Mouse (Mus musculus) limb, embryonic 14.5 days (tissue): ENCODE data around the gene Vps45. TPM values are rescaled to one million over a fixed set of nuclear protein-coding genes. Genes with fewer than 3 reads are reported as not detected.
A peak's percentile ranks its signal among the peaks of the same experiment; 100 is the strongest.

Experiments
- ATAC-seq: fragments of 200-750 bp; cut with Nextera tagmentation; 2 replicates; pipeline ENCODE4 v1.8.0; 2017; ENCODE audit warnings: low read depth, moderate number of reproducible peaks, moderate TSS enrichment; ENCODE audit not compliant: low FRiP score
- DNase-seq: peaks from one replicate; pipeline ENCODE4 v3.0.0-alpha.2; 2015; ENCODE audit warnings: low spot score
- H3K27ac ChIP-seq: fragments of 300-500 bp; sonication (generic); replicated peaks from 2 replicates; pipeline ENCODE4 v1.5.1; 2014; ENCODE audit warnings: low read depth, mild to moderate bottlenecking, low read length, moderate library complexity, mixed read lengths
- H3K27me3 ChIP-seq: fragments of 300-500 bp; sonication (generic); 2 replicates; pipeline ENCODE4 v1.6.1; 2014; ENCODE audit warnings: low read length, mixed read lengths; ENCODE audit not compliant: control insufficient read depth, insufficient read depth
- H3K36me3 ChIP-seq: fragments of 300-500 bp; sonication (generic); 2 replicates; pipeline ENCODE4 v1.6.1; 2014; ENCODE audit warnings: mild to moderate bottlenecking, low read length, moderate library complexity, mixed read lengths; ENCODE audit not compliant: control insufficient read depth, insufficient read depth
- H3K4me1 ChIP-seq: fragments of 300-500 bp; sonication (generic); 2 replicates; pipeline ENCODE4 v1.6.1; 2014; ENCODE audit warnings: antibody characterized with exemption, low read length, mixed read lengths; ENCODE audit not compliant: control insufficient read depth, insufficient read depth
- H3K4me2 ChIP-seq: fragments of 300-500 bp; sonication (generic); replicated peaks from 2 replicates; pipeline ENCODE4 v1.6.1; 2014; ENCODE audit warnings: low read depth, mild to moderate bottlenecking, low read length, moderate library complexity; ENCODE audit not compliant: severe bottlenecking
- H3K4me3 ChIP-seq: fragments of 300-500 bp; sonication (generic); replicated peaks from 2 replicates; pipeline ENCODE4 v1.5.1; 2014; ENCODE audit warnings: low read length
- H3K9ac ChIP-seq: fragments of 300-500 bp; sonication (generic); 2 replicates; pipeline ENCODE4 v1.6.1; 2014; ENCODE audit warnings: mild to moderate bottlenecking, low read depth, low read length, moderate library complexity; ENCODE audit not compliant: severe bottlenecking
- H3K9me3 ChIP-seq: fragments of 300-500 bp; sonication (generic); 2 replicates; pipeline ENCODE4 v1.6.1; 2016; ENCODE audit warnings: low read length; ENCODE audit not compliant: control insufficient read depth
- POLR2A ChIP-seq: fragments of 200-500 bp; IDR thresholded peaks from 2 replicates; pipeline ENCODE4 v1.8.0; 2012; ENCODE audit warnings: inconsistent platforms, mild to moderate bottlenecking, moderate library complexity, borderline replicate concordance; ENCODE audit not compliant: insufficient read depth, insufficient read length; ENCODE audit errors: extremely low read depth
- WGBS: fragments of 180-500 bp; shearing (Covaris S2); extraction: QIAGEN DNeasy Blood & Tissue Kit; methylation state at CpG from one replicate; pipeline ENCODE4 v1.1.7; 2014; 5-methylcytosine and 5-hydroxymethylcytosine counted together
- polyA plus RNA-seq, 2 experiments: library from polyadenylated mRNA; depleted of rRNA in 1 of 2; stranded (reverse) in 1 of 2; unstranded in 1 of 2; fragments of >200 nt; fragmentation: Nextera tagmentation in 1 of 2; extraction: Ambion mirVana in 1 of 2; gene quantifications; 2 replicates each; pipeline versions ENCODE4 v1.2.1 to v1.2.3; 2012 to 2014

Vps45 gene
- polyA plus RNA-seq, 2 experiments = 16.5 to 27.0 TPM

GRCm38 (mm10) chr3:96066741-96067140 lies 8.5 kb upstream of the Vps45 start:
- ATAC-seq (no peak), DNase-seq (no peak)
- no peaks in the 10 kb centered on the region for H3K4me1 ChIP-seq
- no peak for TF ChIP-seq POLR2A
- no peaks in the 10 kb centered on the region for H3K36me3 ChIP-seq
- no peak overlapping the region for H3K4me2 ChIP-seq
- no peaks in the 10 kb centered on the region for H3K9me3 ChIP-seq
- H3K9ac ChIP-seq = no peak overlapping the region
- H3K27me3 ChIP-seq = no peaks in the 10 kb centered on the region
- H3K27ac ChIP-seq = no peak overlapping the region
- WGBS = 58% methylated on average over 5 of the region's 5 CpGs
- H3K4me3 ChIP-seq = no peak overlapping the region

- Histone ChIP-seq H3K36me3 (no peaks in the 10 kb centered on the region), H3K4me2 (peak overlapping the region; percentile 36), H3K9ac (no peak overlapping the region), H3K4me1 (no peaks in the 10 kb centered on the region), H3K27ac (no peak overlapping the region), H3K27me3 (no peaks in the 10 kb centered on the region), H3K4me3 (0 out of 2 replicates have a peak overlapping the region, but pooled peaks have one; percentile 7), H3K9me3 (no peaks in the 10 kb centered on the region)
- WGBS = 41% methylated on average over 20 of the region's 20 CpGs
- ATAC-seq (peak; percentile 57; the same call in 1 of the 2 replicates), DNase-seq (peak; percentile 89)
- no peak for TF ChIP-seq POLR2A
Observed at GRCm38 (mm10) chr3:96065754-96066375, 7.6 kb upstream of the Vps45 start.

GRCm38 (mm10) chr3:96065147-96065546 lies 6.9 kb upstream of the Vps45 start:
- ATAC-seq (peak; percentile 4; the same call in 1 of the 2 replicates), DNase-seq (no peak)
- Histone ChIP-seq H3K9me3 (no peaks in the 10 kb centered on the region), H3K4me1 (no peaks in the 10 kb centered on the region), H3K27ac (no peak overlapping the region), H3K4me3 (no peak overlapping the region), H3K9ac (no peak overlapping the region), H3K4me2 (no peak overlapping the region), H3K27me3 (no peaks in the 10 kb centered on the region), H3K36me3 (no peaks in the 10 kb centered on the region)
- 25% methylated on average over 4 of the region's 4 CpGs for WGBS
- no peak for TF ChIP-seq POLR2A

GRCm38 (mm10) chr3:96064217-96064616 lies 6.0 kb upstream of the Vps45 start:
- H3K9me3 ChIP-seq = no peaks in the 10 kb centered on the region
- DNase-seq (no peak), ATAC-seq (no peak)
- WGBS = 84% methylated on average over 3 of the region's 3 CpGs
- H3K4me3 ChIP-seq = no peak overlapping the region
- H3K27me3 ChIP-seq = no peaks in the 10 kb centered on the region
- no peak overlapping the region for H3K4me2 ChIP-seq
- H3K9ac ChIP-seq = no peak overlapping the region
- no peak overlapping the region for H3K27ac ChIP-seq
- TF ChIP-seq POLR2A = no peak
- H3K4me1 ChIP-seq = no peaks in the 10 kb centered on the region
- no peaks in the 10 kb centered on the region for H3K36me3 ChIP-seq

- Histone ChIP-seq H3K4me3 (no peak overlapping the region), H3K9ac (no peak overlapping the region), H3K36me3 (no peaks in the 10 kb centered on the region), H3K4me1 (peaks cover 5% of the 10 kb centered on the region), H3K4me2 (no peak overlapping the region), H3K27ac (no peak overlapping the region), H3K9me3 (no peaks in the 10 kb centered on the region), H3K27me3 (no peaks in the 10 kb centered on the region)
- TF ChIP-seq POLR2A = no peak
- ATAC-seq (no peak), DNase-seq (no peak)
- WGBS = 80% methylated on average over 2 of the region's 2 CpGs
Observed at GRCm38 (mm10) chr3:96063299-96063698, 5.0 kb upstream of the Vps45 start.
